Mouse (Mus musculus) heart, adult 8-10 months (tissue): Measurements from ENCODE around the gene Dapk3. TPM values are rescaled to one million over a fixed set of nuclear protein-coding genes. Genes with fewer than 3 reads are reported as not detected.
"Not testable (repeated sequence)": the region's sequence is repeated elsewhere in the genome, so short reads cannot be mapped to it uniquely, and the experiment has no call there.

ENCODE experiments used
- DNase-seq: peaks from one replicate; pipeline ENCODE4 v3.0.0; 2022; ENCODE audit warnings: low spot score
- total RNA-seq, 4 experiments: library from RNA; stranded (reverse); gene quantifications; 2 replicates each; pipeline ENCODE4 v1.2.4; 2022

Gene Dapk3
- total RNA-seq, 4 experiments from 2014 or later = 26.3 to 35.5 (median 29.8) TPM

DNA sequence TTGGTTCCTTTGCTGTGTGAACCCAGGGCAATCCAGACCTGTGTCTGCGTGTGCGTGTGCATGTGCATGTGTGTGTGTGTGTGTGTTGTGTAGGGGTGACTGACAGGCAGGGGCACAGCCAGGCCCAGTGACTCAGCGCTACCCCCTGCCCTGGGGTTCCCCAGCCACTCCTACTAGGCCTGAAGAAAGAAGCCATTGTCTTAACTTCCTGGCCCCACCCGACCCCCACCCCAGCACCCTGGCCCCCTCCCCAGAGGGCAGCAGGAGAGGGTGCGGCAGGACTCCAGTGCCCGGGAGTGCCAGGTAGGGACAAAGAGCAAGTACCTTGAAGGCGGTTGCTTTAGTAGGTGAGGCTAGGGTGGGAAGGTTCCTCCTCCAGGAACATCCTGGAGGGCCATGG is 37.0 kb upstream of the Dapk3 start:
- no peak for DNase-seq

DNA sequence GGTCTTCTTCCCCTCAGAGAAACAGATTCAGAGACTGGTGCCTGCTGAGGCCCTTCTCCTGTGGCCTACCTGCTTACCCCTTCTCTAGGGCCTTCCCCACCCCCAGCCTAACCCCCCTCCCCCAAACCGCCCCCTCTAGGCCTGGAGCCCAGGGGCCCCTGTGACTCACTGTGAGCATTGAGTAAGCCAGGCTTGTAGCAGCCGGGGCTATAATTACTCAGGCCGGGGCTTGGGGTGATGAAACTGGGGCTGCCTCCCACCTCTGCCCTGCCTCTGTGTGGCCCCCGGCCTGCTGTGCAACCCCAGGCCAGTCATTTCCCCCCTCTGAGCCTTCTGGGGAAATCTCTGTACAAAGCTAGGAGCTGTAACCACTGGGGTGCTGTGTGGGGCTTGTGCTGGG is 36.5 kb upstream of the Dapk3 start:
- no peak for DNase-seq

DNA sequence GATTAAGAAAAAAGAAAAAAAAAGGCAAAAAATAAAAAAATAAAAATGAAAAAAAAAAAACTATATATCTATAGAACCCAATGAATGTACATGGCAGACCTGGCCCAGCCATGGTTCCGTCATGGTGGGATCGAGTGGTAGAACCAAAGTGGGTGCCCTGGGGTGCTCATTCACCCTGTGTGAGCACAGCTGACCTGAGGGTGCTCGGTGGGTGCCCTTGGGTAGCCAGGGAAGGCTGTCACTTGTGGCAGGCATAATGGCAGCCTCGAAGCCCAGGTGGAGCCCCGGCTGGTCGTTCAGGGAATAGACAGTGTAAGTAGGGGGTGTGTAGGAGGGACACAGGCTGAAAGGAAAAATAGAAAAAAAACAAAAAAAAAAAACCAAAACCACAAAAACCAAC is 31.5 kb upstream of the Dapk3 start:
- DNase-seq = no peak

DNA sequence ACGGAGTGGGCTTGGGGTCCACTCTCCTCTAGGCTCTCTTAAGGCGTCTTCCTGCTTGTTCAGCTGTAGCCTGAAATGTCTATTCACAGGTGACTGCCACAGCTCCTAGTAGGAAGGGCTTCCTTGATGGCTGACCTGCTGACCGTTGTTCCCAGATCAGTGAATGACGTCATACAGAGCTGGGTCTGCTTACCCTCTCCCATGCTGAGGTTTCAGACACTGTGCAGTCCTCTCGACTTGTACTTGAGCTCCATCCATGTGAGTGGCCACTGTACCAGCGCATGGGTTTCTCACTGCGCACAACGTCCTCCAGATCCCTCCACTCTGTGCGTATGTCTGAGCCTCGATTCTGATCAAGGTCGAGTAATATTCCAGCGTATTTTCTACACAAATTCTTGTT is 30.2 kb upstream of the Dapk3 start:
- DNase-seq = no peak

DNA sequence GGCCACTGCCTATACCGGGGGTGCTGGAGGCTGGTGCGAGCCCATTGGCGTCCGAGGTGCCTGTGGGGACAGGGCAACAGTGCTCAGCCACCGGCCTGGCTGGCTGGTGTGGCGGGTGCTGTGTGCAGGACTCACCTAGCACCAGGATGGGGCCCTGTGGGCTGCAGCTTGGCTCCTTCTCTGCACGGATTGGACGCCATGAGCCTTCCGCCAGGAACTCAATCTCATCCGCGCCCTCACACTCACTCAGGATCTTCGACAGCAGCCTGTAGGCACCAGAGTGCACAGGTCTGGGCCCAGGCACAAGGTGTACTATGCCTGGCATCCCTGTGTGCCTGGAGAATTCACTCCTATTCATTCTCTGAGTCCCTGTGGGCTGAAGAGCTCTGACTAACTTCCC is 28.5 kb upstream of the Dapk3 start:
- DNase-seq = no peak

DNA sequence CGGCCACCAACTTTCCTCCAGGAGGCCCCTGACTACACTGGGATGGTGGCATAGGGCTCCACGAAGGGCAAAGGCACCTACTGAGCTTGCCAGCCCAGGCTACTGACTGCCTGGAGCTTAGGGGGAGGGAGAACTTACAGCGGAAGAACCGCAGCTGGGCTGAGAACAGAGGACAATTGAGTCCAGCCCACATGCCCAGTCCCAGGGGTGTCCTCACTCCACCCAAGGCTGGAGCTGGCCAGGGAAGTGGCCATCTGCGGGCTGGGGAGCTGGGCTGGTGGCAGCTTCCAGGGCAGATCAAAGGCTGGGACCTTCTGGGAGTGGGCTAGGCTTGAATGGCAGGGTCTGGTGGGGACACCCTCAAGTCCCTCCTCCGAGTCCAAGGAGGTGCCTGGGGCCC is 28.1 kb upstream of the Dapk3 start:
- no peak for DNase-seq

DNA sequence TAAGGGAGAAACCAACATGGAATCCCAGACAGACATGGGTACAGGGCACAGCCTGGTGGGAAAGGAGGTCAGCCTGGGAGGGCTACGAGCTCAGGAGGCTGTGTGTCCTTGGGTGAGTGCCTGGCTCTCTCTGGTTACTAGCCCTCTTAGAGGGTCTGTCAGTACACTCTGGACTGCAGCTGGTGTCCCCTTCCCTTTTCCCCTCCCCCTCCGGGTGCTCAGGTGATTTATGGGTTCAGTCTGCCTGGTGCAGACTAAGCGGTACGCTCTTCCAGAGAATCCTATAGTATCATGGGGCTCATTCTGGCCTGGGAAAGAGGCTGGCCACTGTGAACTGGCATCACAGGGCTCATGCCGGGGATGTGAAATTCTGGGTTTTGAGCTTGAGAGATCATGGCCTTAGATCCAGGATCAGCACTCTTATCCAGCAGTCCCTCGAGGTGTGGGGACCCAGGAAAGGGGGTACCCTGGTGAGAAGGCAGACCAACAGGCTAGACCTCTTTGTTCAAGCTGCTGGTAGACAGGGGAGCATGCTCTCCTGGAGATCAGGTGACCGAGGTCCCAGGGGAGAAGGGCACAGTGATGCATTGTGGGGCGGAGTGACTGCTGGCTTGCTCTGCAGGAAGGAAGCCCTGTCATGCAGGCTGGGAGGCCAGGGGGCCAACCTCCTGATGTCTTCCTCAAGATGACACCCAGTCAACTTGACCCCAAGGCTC is 21.0 kb upstream of the Dapk3 start:
- no peak for DNase-seq

DNA sequence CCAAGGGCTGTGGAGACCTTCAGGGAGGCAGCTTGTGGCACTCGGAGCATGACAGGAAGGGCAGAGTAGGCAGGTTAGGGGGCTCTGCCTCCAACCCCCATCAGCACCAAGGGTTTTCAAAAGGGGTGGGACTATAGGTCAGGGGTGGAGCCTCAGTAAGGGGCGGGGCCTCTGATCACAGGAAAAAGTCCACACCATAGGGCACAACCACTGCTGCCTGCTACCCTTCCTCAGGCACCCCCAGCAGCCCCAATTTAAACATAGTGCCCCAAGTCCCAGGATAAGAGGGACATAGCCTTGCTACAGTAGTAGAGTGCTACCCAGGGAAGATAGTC is 20.5 kb upstream of the Dapk3 start:
- no peak for DNase-seq

DNA sequence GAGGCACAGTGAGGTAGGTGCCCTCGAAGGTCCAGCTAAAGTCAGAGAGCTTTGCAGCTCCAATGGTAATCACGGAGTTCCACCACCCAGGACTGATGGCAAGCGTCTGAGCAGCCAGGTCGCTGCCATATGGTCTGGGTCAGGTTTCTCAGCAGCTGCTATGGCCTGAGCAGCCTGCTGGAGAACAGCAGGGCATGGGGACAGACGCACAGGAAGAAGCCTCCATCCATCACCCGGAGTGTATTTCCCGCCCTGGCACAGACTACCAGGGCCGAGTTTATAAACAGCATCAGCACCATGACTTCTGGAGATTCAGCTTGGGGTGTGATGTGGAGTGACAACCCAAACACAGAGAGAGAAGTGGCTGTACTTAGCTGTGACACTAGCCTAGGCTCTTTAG is 17.7 kb upstream of the Dapk3 start:
- no peak for DNase-seq

DNA sequence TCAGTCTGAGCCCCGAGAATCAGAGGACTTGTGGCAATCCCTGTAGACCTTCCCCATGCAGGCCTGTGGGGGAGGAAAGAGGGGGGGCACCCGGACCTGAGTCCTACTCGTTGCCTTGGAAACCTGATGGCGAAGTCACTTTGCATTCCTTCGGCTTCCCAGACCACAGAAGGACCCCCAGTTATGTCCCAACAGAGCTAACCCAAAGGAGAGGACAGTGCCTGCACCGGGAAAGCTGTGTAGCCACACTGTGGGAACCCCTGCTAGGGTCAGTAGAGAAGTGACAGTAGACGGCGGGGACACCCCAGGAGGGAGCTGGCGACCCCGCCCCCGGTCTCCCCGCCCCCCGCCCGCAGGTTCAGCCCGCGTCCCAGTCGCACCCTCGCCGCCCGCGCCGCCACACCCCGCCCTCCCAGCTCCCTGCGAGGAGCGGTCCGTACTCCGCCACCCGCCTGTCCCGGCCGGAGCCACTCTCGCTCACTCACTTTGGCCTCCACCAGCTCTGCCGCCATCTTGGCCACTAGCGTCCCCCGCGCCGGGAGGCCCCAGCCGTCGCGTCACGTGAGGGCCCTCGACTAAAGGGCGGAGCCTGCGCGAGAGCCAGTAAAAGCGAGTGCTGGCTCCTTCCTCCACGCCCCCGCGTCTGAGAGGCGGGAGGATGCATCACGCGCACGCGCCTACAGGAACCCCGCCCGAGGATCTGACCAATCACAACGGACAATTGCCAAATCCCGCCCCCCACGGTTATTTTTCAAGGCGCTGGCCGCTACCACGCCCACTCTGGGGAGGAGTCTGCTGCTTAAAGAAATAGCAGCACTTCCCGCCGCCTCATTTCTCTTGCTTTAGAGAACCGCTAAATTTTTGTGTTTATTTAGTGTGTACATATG is 15.4 kb upstream of the Dapk3 start, which contains the start of gene Pias4:
TSS of gene Pias4 (minus strand) at position 724 of the 887 bp plus-strand sequence.
- peak; percentile 100 for DNase-seq

DNA sequence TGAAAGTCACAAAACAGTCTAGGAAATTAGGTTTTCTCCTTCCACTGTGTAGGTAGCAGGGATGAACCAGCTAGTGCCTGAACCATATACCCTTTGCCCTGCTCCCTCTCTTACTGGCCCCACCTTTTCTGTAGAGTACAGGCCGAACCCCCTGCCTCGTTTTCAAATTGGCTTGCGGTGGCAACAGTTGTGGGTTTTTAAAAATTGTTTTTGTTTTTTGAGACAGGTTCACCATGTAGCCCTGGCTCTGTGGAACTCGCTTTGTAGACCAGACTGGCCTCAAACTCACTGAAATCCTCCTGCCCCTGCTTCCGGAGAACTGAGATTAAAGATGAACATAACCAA is 14.7 kb upstream of the Dapk3 start:
- no peak for DNase-seq

DNA sequence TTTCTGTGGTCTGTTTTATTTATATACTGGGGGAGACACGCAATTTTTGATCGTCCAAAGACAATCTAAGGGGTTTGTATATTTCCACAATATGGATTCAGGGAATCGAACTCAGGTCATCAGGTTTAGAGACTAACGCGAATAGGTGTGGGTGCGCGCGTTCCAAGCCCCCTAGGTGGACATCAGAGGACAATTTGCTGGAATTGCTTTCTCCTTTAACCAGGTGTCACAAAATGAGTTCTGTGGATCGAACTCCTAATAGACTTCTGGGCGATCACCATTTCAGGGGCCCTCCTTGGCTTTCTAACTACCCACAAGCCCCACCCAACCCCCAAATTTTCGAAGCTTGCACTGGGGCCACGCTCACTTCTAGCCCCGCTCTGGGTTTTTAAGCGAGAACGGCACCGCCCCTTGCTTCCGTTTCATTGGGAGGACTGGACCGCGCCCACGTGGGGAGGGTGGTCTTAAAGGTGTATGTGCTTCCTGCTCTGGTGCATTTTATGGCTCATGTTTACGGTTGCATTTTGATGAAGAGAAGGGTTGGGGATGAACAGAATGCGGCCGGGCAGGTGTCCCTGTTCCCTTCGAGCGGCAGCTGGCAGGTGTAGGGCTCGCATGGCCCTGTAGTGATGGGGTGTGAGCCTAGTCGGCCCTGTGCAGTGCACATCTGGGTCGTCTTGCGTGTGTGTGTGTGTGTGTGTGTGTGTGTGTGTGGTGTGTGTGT is 14.1 kb upstream of the Dapk3 start:
- peak; percentile 90 for DNase-seq

DNA sequence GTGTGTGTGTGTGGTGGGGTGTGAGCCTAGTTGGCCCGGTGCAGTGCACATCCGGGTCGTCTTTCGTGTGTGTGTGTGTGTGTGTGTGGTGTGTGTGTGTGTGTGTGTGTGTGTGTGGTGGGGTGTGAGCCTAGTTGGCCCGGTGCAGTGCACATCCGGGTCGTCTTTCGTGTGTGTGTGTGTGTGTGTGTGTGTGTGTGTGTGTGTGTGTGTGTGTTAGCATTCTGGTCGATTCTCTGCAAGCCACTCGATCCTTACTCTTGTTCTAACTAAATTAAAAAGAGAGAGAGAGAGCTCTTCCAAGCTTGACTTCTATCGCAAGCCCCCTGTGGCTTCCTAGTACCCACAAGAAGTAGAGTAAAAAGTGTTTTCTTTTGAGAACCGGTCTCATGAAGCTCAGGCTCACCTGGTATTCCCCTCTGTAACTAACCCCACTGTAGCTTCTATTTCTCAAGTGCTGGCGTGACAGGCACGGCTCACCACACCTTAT is 13.3 kb upstream of the Dapk3 start:
- DNase-seq = not testable (repeated sequence)

DNA sequence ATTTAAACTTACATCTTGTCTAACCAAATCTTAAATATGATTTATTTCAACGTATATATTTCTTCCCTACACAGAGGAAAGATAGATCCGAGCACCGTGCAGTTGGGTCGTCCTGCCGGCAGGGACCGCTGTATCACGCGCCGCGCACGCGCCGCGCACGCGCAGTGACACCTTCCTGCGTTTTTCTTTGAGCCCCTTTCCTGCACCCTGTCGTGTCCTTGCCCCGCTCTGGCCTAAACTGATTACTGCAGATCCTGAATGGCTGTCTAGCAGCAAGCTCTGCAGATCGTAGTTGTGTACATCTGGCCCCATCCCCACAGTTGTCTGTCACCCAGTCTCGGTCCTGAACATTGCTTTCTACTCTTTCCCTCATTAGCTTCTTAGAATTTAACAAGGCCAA is 9.7 kb upstream of the Dapk3 start:
- peak; percentile 74 for DNase-seq

DNA sequence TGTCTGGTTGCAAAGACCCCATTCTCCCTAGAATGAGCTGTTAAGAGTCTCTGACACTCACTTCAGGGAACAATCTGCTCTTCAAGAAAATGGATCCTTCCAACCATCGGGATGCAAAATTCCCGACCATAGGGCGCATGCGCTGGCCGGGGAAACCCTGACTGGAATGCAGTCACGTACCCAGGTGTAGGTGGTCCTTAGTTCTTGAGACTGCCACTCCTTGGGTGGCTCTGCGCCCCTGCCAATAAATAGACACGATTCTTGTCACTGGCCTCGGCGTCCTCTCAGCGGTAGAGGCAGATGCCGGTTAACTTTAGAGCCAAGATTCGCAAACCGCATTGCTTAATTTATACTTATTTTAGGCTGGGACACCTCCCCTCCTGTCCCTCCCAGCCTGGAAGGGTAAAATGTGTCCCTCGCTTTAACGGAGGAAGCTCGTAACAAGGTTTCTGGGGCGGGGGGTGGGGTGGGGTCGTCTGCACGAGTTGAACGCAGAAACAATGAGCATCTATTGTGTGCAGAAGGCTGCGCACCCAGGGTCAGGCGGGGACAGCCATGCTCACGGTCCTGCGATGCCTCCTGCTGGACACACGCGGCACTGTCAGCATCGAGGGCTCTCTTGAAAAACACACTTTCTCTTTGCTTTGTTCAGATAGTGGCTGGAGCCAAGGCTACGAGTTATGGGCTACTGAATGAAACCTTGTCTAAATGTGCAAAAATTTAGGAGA is 8.0 kb upstream of the Dapk3 start:
- peak; percentile 91 for DNase-seq

DNA sequence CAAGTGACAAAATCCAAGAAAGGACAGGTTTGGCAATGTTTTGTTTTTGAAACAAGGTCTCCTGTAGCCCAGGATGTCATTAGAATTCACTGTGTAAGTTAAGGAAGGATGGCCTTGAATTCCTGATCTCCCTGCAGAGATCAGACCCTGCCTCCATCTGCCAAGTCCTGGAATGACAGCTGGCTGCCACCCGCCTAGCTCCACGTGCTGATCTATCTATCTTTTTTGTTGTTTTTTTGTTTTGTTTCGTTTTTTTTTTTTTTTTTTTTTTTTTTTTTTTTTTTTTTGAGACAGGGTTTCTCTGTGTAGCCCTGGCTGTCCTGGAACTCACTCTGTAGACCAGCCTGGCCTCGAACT is 7.5 kb upstream of the Dapk3 start:
- DNase-seq = not testable (repeated sequence)

DNA sequence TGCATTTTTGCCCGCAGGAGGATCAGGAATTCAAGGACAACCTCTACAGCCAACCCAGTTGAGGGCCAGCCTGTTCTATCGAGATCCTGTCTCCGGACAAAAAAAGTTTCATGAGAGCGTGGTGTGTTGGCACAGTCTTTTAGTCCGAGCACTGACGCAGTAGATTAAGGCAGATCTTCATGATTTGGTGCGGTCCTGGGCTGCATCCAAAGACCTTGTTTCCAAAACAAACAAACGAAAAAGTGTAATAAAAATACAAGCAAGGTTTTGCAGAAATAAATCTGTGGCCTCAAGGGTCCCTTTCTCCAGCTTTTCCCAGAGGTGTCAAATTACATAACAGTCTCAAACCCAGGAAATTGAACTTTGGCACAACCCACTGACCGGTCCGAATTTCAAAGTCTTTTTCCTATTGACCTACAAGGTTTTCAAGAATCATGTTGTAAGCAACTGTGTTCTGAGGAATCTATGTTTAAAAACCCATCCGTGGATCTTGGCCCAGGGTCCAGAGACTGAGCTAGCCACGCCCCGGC is 6.8 kb upstream of the Dapk3 start:
- DNase-seq = no peak

DNA sequence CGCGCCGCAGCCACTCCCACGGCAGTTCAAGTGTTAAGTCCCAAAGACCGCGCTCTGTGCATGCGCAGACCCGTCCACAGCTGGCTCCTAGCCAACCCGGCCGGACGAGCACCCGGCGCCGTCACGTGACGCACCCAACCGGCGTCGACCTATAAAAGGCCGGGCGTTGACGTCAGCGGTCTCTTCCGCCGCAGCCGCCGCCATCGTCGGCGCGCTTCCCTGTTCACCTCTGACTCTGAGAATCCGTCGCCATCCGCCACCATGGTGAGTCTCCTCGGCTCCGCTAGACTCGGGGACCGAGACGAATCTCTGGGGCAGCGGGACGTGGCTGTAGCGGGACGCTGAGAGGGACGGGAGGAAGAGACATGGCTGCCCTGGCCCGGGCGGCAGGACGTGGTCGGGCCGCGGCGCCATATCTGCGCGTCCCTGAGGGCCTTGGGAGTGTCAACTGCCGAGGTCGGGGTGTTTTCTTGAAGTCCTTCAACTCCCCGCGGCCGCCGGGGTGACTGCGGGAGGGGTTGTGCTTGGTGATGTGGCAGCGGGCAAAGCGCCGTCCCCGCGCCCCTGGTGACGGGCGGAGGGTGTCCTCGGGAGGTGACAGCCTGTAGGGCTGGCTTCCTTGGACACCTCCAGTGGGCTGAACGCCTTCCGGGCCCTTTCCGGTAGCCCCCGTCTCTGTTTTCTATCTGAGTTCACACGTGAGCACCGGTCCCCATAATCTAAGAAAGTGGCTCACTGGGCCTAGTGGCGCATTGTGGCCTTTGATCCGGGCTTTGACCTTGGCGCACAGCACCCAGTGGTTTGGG is 6.1 kb upstream of the Dapk3 start, which contains the start of gene Eef2:
TSS of gene Eef2 (plus strand) at position 166 of the 806 bp plus-strand sequence.
- peak; percentile 97 for DNase-seq

DNA sequence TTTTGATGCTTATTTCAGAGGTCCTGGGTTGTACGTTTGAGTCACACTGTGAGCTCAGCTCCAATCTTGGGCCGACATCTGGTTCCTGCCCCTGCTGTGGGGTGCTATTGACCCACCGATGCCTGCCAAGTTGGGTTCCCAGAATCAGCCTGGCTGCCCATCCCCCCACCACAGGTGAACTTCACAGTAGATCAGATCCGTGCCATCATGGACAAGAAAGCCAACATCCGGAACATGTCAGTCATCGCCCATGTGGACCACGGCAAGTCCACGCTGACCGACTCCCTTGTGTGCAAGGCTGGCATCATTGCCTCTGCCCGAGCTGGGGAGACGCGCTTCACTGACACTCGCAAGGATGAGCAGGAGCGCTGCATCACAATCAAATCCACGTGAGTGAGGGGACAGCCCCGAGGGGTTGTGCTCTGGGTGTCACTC is 5.3 kb upstream of the Dapk3 start:
- no peak for DNase-seq

DNA sequence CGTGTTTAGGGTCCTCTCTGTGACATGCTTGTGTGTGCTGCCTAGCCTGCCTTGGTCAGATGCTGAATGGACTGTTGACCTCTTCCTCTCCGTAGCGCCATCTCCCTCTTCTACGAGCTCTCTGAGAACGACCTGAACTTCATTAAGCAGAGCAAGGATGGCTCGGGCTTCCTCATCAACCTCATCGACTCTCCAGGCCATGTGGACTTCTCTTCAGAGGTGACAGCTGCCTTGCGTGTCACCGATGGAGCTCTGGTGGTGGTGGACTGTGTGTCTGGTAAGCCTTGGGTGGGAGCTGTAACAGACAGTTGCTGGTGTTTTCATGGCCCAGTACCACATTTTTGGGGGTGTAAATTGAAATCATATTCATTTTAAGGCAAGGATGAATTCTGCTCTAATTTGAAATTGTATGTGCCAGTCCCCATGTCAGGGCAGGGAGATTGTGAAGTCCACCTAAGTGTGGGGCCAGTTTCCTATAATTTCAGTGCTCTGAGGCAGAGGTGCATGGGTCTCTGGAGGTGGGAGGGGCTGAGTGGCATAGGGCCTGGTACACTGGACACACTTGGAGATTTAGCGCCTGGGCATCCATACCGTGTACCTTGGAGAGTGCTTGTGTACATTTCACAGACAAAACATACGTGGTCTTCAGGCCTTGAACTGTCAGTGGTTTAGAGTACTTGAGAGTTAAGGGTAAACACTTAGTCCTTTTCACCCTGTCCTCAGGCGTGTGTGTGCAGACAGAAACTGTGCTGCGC is 4.7 kb upstream of the Dapk3 start:
- no peak for DNase-seq
